In the genomic region with DNA sequence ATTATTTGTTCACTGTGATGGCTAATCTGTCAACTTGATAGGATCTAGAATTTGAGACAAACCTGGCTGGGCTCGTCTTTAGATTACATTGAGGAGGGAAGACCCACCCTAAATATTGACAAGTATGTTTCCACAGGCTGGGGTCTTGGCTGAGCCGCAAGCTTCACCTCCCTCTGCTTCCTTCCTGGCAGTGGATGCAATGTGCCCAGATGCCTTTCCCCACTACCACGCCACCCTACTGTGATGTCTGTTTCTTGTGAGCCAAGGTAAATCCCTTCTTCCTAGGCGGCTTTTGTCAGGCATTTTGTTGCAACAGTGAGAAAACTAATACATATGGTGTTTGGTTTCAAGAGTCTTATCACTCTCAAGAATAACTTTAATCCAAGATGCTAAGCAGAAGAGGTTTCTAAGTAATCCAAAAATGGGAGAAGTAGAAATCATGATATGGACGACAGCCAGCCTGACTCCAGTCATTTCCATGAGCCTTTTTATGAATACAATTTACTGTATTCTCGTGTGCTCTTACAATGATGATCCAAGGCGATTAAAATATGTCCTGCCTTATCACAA, we compare ENCODE assay signal across 21 mouse cellular contexts.
A peak's percentile ranks its signal among the peaks of the same experiment; 100 is the strongest.
DNase-seq lines count a peak whose midpoint lies in the region; ATAC-seq and TF ChIP-seq lines count a peak whose summit lies in the region.
"Had no signal": no experiment of that assay in that cellular context is flagged by ENCODE, and none has a peak within 500 bp of the region (broad histone marks: within the 10 kb centered on the region; RNA-seq: fewer than 3 reads in every experiment).

No protein-coding gene starts in this region.

- H3K36me3 ChIP-seq in forebrain, postnatal 0 days (ENCODE audit: insufficient read depth): no peaks in the 10 kb centered on the region
- H3K36me3 ChIP-seq in forebrain, embryonic 12.5 days (replicated peaks): no peaks in the 10 kb centered on the region
- H3K36me3 ChIP-seq: G1E; heart, embryonic 12.5 days; kidney, embryonic 15.5 days; limb, embryonic 13.5 days; liver, embryonic 15.5 days; neural tube, embryonic 13.5 days; stomach, embryonic 15.5 days had no signal

- H3K27ac ChIP-seq in forebrain, postnatal 0 days (ENCODE audit: low read depth, low read length): no peak overlapping the region
- no peak overlapping the region for H3K27ac ChIP-seq in forebrain, embryonic 12.5 days
- peak overlapping the region; percentile 56 for H3K27ac ChIP-seq in left cerebral cortex, adult 2 months
- 0 out of 2 replicates have a peak overlapping the region, but pooled peaks have one; percentile 11 for H3K27ac ChIP-seq in brown adipose tissue, adult 24 weeks (replicated peaks; ENCODE audit: low read depth, low read length)
- H3K27ac ChIP-seq: embryonic facial prominence, embryonic 10.5 days; limb, embryonic 13.5 days; liver, embryonic 15.5 days; neural tube, embryonic 13.5 days; stomach, embryonic 15.5 days had no signal

- WGBS in forebrain, postnatal 0 days: 47% methylated on average over 7 of the region's 7 CpGs
- whole genome bisulfite sequencing in forebrain, embryonic 12.5 days: 75% methylated on average over 7 of the region's 7 CpGs

- no peak for TF ChIP-seq CTCF in forebrain, postnatal 0 days (IDR thresholded peaks at IDR 0.05; ENCODE audit: low read depth)
- TF ChIP-seq CTCF in left cerebral cortex, adult 2 months (IDR thresholded peaks at IDR 0.05): no peak

- no peak overlapping the region for H3K4me3 ChIP-seq in forebrain, postnatal 0 days (ENCODE audit: low read depth, low read length)
- no peak overlapping the region for H3K4me3 ChIP-seq in forebrain, embryonic 12.5 days (replicated peaks)
- no peak overlapping the region for H3K4me3 ChIP-seq in left cerebral cortex, adult 2 months
- no peak overlapping the region for H3K4me3 ChIP-seq in brown adipose tissue, adult 24 weeks (ENCODE audit: insufficient read depth, low read depth, low read length)
- H3K4me3 ChIP-seq: embryonic facial prominence, embryonic 10.5 days; heart, embryonic 12.5 days; kidney, embryonic 15.5 days; limb, embryonic 13.5 days; liver, embryonic 15.5 days; neural tube, embryonic 13.5 days; stomach, embryonic 15.5 days had no signal

- peak; percentile 54 for ATAC-seq in forebrain, postnatal 0 days
- ATAC-seq in forebrain, embryonic 12.5 days (ENCODE audit: low FRiP score): no peak
- ATAC-seq: CD4-positive, CD25-positive, alpha-beta regulatory T cell, adult 4 months; intestine, embryonic 16.5 days had no signal

- H3K9ac ChIP-seq in forebrain, postnatal 0 days: no peak overlapping the region
- H3K9ac ChIP-seq in forebrain, embryonic 12.5 days: no peak overlapping the region
- H3K9ac ChIP-seq: heart, embryonic 12.5 days; kidney, embryonic 15.5 days; limb, embryonic 13.5 days; liver, embryonic 15.5 days; neural tube, embryonic 13.5 days; stomach, embryonic 15.5 days had no signal

- no peak overlapping the region for H3K4me2 ChIP-seq in forebrain, postnatal 0 days (ENCODE audit: low read depth)
- H3K4me2 ChIP-seq in forebrain, embryonic 12.5 days: no peak overlapping the region
- H3K4me2 ChIP-seq: heart, embryonic 12.5 days; kidney, embryonic 15.5 days; limb, embryonic 13.5 days; liver, embryonic 15.5 days; neural tube, embryonic 13.5 days; stomach, embryonic 15.5 days had no signal

- DNase-seq in cerebellum, adult 11-12 months: peak; percentile 33
- DNase-seq in cerebellum, adult 8-10 months: no peak
- peak; percentile 51 for DNase-seq in forebrain, postnatal 0 days
- no peak for DNase-seq in left cerebral cortex, adult 2 months (ENCODE audit: extremely low spot score in 1 of 2, low spot score in 2 of 2)
- no peak for DNase-seq in left cerebral cortex, adult 8-10 months (ENCODE audit: low spot score in 2 of 2)
- no peak for DNase-seq in spleen, postnatal 4 days (ENCODE audit: low spot score in 2 of 2)
- DNase-seq: heart, postnatal 36 days; spleen, adult 18-20 months; thymus, adult 2 months had no signal

- no peaks in the 10 kb centered on the region for H3K9me3 ChIP-seq in forebrain, postnatal 0 days (ENCODE audit: low read length)
- no peaks in the 10 kb centered on the region for H3K9me3 ChIP-seq in forebrain, embryonic 12.5 days
- H3K9me3 ChIP-seq: embryonic facial prominence, embryonic 10.5 days; heart, embryonic 12.5 days; kidney, embryonic 15.5 days; limb, embryonic 13.5 days; liver, embryonic 15.5 days; neural tube, embryonic 13.5 days; stomach, embryonic 15.5 days had no signal

- no peaks in the 10 kb centered on the region for H3K27me3 ChIP-seq in forebrain, postnatal 0 days (ENCODE audit: insufficient read depth, low read length)
- H3K27me3 ChIP-seq in forebrain, embryonic 12.5 days: no peaks in the 10 kb centered on the region
- H3K27me3 ChIP-seq: heart, embryonic 12.5 days; kidney, embryonic 15.5 days; limb, embryonic 13.5 days; liver, embryonic 15.5 days; neural tube, embryonic 13.5 days; stomach, embryonic 15.5 days had no signal

- intact Hi-C loops in left cerebral cortex, adult 2 months (cut with DNase I): loop anchor here (2.0 kb wide), 1 partner anchor 65 kb away; no protein-coding TSS in a partner anchor

- H3K4me1 ChIP-seq in forebrain, postnatal 0 days (ENCODE audit: insufficient read depth): peaks cover 10% of the 10 kb centered on the region; the same call in 1 of the 2 replicates
- H3K4me1 ChIP-seq in forebrain, embryonic 12.5 days: peaks cover 18% of the 10 kb centered on the region
- H3K4me1 ChIP-seq in brown adipose tissue, adult 24 weeks (ENCODE audit: control insufficient read depth, insufficient read depth, insufficient read length, low read length): peaks cover 25% of the 10 kb centered on the region
- H3K4me1 ChIP-seq: embryonic facial prominence, embryonic 10.5 days; liver, embryonic 15.5 days had no signal

Comparison
In these comparisons a context has a peak if more than half of its experiments do, and no peak if none do; other contexts are left out.
1. DNase-seq: peak in cerebellum, adult 11-12 months (single experiment) and forebrain, postnatal 0 days (single experiment); none in cerebellum, adult 8-10 months (single experiment), left cerebral cortex, adult 2 months (0 of 2), left cerebral cortex, adult 8-10 months (0 of 2) and spleen, postnatal 4 days (0 of 2).
2. H3K27ac ChIP-seq: peak in left cerebral cortex, adult 2 months (single experiment) and brown adipose tissue, adult 24 weeks (single experiment); none in forebrain, postnatal 0 days (single experiment) and forebrain, embryonic 12.5 days (single experiment).